Mouse (Mus musculus): ENCODE results near the gene Myadml2.

Myadml2 gene

GRCm38 (mm10) chr11:120661076-120661460 is 13.1 kb upstream of the Myadml2 start, which contains the start of gene Notum:
Gene Notum, minus strand, starts transcription at chr11:120661175.
- in situ Hi-C loops (cut with MboI, MseI): no loop called here

DNA sequence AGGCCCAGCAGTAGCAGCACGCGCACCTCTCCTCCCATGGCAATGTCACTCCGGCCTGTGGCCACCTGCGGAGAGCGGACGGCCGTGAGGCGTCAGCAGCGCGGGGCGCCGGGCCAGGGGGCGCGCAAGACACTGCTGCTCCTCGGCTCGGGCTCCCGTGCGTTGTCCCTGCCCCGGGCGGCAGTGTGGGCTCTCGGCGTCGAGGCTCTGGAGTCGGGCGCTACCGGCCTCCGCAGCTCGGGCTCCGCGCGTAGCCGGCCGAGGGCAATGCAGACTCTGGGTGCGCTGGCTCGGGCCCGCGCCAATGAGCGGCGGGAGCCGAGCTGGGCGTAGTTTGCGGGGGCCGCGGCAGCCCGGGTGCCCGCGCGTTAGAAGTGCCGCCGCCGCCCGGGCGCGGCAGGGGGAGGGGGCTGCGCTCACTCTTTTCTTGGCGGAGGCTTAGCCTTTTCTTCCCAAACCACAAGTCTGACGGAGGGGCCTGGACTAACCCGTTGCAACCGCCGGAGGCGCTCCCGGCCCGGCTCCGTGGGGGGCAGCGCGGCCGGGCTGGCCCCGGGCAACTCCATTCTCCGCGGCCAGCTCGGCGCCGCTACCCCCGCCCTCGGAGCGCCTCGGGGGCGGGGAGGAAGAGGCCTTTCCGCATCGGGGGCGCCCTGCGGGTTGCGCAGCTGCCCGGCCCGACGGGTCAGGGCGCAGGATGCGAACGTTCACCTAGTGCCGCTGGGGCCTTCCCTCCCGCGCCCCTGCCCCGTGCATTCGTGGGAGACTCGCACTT is 12.5 kb upstream of the Myadml2 start:
- in situ Hi-C loops (cut with MboI, MseI): no loop called here

DNA sequence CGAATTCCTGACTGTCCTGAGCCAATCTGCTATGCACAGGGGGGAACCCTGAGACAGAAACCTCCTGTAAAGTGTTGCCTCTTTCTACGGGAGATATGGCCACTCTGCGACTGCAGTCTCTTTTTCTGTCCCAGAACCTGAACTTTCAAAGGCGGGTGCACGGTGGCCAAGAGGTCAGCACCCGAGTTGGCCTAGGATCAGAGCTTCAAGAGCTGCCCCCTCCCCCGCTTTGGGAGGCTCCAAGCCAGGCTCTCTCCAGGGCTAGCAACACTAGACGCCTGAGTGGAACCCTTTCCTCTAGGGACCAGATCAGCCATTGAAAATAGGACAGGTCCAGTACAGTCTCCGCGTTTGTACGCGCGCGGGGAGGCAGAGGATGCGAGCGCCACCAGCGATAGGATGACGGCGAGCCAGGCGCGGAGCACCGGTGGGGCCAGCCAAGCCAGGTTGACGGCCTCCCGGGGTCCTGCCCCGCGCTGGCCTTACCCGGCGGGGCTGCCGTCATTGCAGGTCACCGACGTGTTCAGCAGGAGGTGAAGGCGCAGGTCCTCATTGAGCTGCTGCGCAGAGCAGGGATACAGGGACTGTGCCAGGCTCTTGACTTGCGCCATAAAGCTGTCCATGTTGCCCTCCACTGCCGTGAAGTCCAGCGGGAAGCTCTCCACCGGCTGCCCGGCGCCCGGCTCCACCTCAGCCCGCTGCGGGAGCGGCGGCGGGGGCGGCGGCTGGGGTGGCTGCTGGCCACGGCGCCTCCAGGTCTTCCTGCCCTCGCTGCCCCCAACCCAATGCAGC is 11.7 kb upstream of the Myadml2 start:
- in situ Hi-C loops (cut with MboI, MseI): no loop called here

DNA sequence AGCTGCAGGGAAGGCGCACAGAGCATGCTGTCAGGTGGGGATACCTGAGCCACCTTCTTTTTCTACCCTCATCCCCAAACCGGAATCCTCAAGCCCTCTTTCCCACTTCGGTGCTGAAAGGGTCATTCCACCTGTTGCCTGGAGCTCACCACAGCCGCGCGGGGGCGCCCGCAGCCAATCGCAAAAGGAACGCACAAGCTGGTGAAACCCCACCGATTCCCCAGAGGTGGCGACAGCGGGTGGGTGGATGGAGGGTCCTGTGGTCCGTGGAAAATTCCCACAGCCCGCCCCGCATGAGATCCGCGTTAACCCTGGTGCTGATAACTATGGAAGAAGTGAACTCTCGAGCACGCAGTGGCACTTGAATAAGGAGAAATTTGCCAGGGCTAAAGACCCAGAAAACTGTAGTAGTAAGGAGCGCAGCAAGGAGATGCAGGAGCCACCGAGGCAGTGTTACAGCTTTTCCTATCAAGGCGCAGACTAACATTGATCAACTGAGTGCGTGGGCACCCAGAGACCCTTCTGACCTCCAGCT is 11.0 kb upstream of the Myadml2 start:
- in situ Hi-C loops (cut with MboI, MseI): no loop called here

GRCm38 (mm10) chr11:120657301-120657700 is 9.3 kb upstream of the Myadml2 start:
- in situ Hi-C loops (cut with MboI, MseI): no loop called here

DNA sequence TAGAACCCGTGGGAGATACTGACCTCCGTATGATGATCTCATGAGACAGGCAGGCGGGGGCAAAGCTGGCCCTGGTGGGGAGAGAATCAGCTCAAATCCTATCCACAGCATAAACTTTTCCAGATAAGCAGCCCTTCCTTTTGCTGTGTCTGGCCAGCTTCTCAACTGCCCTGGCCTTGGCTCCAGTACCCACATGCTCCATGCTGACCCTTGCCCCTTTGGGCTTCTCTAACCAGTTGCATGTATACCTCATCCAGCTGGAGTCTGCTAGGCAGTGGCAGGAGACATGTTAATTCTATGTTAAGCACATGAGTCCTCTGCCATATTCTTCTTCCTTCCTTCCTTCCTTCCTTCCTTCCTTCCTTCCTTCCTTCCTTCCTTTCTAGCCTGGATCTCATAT is 6.8 kb upstream of the Myadml2 start:
- in situ Hi-C loops (cut with MboI, MseI): no loop called here

GRCm38 (mm10) chr11:120651872-120652271 is 3.9 kb upstream of the Myadml2 start:
- in situ Hi-C loops (cut with MboI, MseI): no loop called here

GRCm38 (mm10) chr11:120647047-120647830 is 719 bp downstream of the Myadml2 start:
- in situ Hi-C loops (cut with MboI, MseI): no loop called here

GRCm38 (mm10) chr11:120643601-120643987 is 4.4 kb downstream of the Myadml2 start, which contains the start of gene Pycr1:
Gene Pycr1, minus strand, starts transcription at chr11:120643769.
- in situ Hi-C loops (cut with MboI, MseI): no loop called here

DNA sequence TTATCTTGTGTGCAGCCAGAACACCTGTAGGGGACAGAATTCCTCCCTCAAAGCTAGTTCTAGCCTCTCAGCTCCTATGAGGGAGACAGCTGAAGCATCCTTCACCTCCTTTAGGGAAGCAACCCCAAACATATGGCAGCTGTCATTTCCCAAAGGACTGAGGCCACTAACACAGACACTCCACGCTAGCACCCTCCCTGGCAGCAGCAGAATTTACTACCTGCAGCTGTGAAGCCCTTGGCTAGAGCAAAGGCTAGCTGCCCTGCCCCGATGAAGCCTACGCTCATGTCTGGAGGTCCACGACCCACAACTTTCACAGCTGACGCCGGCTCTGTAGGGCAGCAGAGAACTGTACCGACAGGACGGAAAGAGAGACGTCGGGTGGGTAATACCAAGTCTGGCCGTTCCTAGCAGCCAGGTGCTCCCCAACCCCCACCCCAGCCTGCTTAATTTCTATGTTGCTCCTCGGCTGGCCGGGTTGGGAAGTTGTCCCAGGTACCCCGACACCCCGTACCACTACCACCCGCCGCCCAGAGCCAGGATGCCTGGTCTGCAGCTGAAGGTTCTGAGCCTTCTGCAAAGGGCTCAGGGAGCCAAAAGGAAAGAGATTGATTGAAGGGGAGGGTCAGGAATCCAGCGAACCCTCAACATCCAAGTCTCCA is 4.9 kb downstream of the Myadml2 start:
- in situ Hi-C loops (cut with MboI, MseI): no loop called here

GRCm38 (mm10) chr11:120641869-120642268 is 6.1 kb downstream of the Myadml2 start:
- in situ Hi-C loops (cut with MboI, MseI): no loop called here

DNA sequence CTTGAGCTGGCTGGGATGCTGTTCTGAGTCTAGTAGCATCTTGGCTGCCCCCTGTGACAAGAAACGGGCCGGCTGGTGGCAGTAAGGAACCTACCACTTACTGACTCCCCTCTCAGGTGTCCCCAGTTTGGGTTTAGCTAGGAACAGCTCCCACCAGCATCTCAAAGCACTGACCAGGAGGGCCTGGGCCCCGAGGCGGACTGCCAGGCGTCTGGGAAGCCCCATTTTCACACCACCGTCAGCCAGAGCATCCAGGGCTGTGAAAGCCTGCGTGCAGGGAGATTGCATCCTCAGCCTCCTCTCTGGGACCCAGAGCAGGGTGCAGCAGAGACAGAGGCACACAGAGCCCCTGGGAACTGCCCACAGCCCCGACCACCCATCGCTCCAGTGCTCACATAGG is 6.7 kb downstream of the Myadml2 start:
- in situ Hi-C loops (cut with MboI, MseI): no loop called here

- in situ Hi-C loops (cut with MboI, MseI): no loop called here
These were observed 13.1 kb downstream of the Myadml2 start for GRCm38 (mm10) chr11:120634810-120635209.

DNA sequence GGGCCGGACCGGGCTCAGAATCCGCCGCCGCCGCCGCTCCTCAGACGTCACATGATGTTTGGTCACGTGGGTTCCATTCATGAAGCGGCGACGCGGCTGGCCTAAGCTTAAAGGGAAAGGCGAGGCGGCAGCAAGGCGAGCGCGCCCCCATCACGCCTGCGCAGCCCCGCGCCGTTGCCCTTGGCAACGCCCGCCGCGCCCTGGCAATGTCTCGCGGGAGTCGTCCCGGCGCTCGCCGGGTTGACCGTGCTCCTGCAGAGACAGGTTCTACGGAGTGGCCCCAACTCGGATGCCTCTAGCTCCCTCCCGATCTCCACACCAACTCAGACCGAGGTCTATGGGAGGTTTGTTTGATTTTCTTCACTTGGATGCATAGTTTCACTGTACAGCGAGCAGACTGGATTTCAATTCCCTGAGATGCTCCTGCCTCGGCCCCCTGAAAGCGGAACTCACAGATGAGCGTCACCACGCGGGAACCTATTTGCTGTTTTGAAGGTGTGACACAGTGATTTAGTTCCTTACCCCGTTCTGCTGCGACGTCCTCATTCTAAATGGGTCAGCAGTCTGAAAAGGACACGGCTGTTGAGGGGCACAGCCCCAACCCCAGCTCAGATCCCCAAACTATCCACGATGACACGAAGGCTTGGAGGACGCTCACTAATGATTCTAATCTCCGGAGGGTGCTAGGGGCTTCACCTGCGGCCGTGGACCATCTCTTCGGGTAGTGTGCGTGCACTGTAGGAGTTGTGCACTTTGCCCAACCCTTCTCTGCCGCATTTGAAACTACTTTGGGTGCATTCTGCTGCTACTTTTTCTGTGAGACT is 14.2 kb downstream of the Myadml2 start, which contains the start of gene Mafg:
Gene Mafg, minus strand, starts transcription at position 81 of the 824 bp plus-strand sequence.
- in situ Hi-C loops (cut with MboI, MseI): no loop called here

- in situ Hi-C loops (cut with MboI, MseI): no loop called here
These were observed 15.1 kb downstream of the Myadml2 start for GRCm38 (mm10) chr11:120632559-120633519.

GRCm38 (mm10) chr11:120631726-120632448 is 16.1 kb downstream of the Myadml2 start:
- in situ Hi-C loops (cut with MboI, MseI): no loop called here

DNA sequence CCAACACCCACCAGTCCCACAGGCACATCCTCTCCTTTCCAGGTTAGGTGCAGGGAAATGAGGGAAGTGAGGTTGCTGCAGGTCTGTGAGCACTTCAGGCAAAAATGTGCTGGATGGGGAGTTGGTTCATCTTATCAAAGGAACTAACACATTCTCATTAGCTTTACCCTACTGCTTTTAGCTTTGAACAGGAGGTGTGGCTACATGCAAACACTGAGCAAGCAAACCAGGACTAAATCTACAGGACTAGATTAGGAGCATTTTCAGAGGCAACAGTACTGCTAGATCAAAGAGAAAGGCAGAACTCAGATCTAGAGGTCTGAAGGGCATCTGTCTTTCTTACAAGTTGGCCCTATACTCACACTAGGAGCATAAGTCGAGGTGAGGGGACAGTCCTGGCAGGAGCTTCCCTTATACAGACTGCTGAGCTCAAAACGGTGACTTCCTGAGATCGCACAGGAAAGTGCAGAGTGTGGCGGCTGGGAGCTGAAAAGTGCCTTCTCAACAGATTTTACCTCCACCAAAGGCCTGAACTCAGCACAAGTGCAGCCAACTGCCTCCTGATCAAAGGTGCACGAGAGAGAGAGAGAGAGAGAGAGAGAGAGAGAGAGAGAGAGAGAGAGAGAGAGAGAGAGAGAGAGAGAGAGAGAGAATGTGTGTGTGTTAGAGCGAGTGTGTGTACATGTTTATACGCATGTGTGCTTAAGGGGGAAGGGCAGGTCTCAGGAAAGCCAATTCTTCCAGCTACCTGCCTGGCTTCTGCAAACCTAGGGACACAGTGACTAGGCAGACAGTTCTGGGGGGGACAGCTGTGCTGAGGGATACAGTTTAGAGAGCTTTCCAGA is 16.9 kb downstream of the Myadml2 start:
- in situ Hi-C loops (cut with MboI, MseI): no loop called here

Data from T-helper 2 cell (primary cell).